Mouse (Mus musculus): ENCODE measurements at regions not wholly inside any gene's neighbourhood (a gene's known extent, or its start where the extent isn't known, plus 50 kb on each side); places are given as distances from the start of the nearest gene placed in this dataset.

DNA sequence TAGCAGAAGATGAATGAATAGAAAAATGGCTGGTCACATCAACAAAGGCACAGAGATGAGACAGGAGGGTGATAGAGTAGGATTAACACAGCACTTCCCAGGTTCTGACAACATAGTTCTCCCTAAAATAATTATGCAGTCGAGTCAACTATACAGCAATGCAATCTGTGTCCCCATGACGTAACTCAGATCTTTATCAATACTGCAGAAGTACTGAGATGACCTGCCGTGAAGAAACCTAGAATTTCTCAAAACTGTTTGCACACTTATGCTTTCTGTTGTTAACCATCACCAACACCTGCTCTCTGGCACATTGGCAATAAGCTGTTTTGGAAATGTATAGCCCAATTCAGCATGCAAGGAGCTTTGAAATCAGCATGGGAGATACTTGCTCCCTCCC lies 52.8 kb upstream of the Nampt start:
- peak overlapping the region; percentile 39 for H3K27ac ChIP-seq (replicated peaks; ENCODE audit: low read depth, low read length)
- peaks cover 13% of the 10 kb centered on the region; the same call in 1 of the 2 replicates for H3K4me1 ChIP-seq (ENCODE audit: control insufficient read depth, insufficient read depth, insufficient read length, low read length)
- no peak overlapping the region for H3K4me3 ChIP-seq (ENCODE audit: insufficient read depth, low read depth, low read length)

GRCm38 (mm10) chr12:32767206-32768081 lies 51.9 kb upstream of the Nampt start:
- Histone ChIP-seq H3K4me1 (ENCODE audit: control insufficient read depth, insufficient read depth, insufficient read length, low read length) (peaks cover 13% of the 10 kb centered on the region; the same call in 1 of the 2 replicates), H3K4me3 (ENCODE audit: insufficient read depth, low read depth, low read length) (no peak overlapping the region), H3K27ac (replicated peaks; ENCODE audit: low read depth, low read length) (peak overlapping the region; percentile 96)

DNA sequence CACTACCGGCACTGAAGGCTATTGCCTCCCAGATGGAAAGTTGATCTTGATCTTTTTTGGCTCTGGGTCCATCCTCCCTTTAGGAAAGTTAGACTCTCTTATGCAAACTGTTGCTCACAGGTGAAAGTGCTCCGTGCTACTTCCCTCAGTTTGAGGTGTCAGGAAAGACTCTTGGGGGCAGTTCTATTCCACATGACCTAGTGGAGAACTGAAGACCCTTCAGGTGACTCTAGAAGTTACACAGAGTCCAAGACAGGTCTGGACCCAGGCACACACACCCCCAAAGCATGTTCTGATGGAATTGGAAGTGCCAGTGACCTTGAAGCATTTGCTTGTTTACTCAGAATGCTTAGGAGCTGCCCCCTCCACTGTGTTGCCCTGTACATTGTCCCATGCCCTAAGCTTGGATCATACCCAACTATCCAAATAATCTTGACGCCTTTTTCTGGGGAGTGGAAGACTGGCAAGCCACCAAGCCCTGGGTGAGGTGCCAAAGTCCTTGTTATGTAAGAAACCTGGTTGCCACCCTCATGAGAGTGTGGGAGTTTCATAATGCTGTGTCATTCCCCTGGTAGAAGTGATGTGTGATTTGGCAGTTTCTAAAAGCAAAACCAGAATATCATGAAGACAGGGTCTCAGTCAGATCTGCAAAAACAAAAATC lies 51.1 kb upstream of the Nampt start:
- H3K4me1 ChIP-seq (ENCODE audit: control insufficient read depth, insufficient read depth, insufficient read length, low read length), result peaks cover 13% of the 10 kb centered on the region; the same call in 1 of the 2 replicates
- H3K4me3 ChIP-seq (ENCODE audit: insufficient read depth, low read depth, low read length), result no peak overlapping the region
- H3K27ac ChIP-seq (replicated peaks; ENCODE audit: low read depth, low read length), result peak overlapping the region; percentile 96

- H3K4me3 ChIP-seq (ENCODE audit: insufficient read depth, low read depth, low read length), result no peak overlapping the region
- H3K4me1 ChIP-seq (ENCODE audit: control insufficient read depth, insufficient read depth, insufficient read length, low read length), result peaks cover 13% of the 10 kb centered on the region
- peak overlapping the region; percentile 89 for H3K27ac ChIP-seq (replicated peaks; ENCODE audit: low read depth, low read length)
These were observed 50.4 kb upstream of the Nampt start for GRCm38 (mm10) chr12:32768744-32769535.
